Mouse (Mus musculus) inflammation-experienced regulatory T-cells, adult 16 weeks (primary cell): ENCODE data around the gene Cyp21a1. TPM values are rescaled to one million over a fixed set of nuclear protein-coding genes. Genes with fewer than 3 reads are reported as not detected.

Experiments used
- polyA plus RNA-seq: library from polyadenylated mRNA; unstranded; fragments of 100-300 nt; shearing (Covaris generic); gene quantifications from one replicate; pipeline ENCODE4 v1.2.1, GENCODE M21; 2017

The Cyp21a1 gene
- not detected for polyA plus RNA-seq

GRCm38 (mm10) chr17:34804301-34804700, at the start of gene Cyp21a1:
Cyp21a1 (minus strand) TSS chr17:34804561.

GRCm38 (mm10) chr17:34849722-34850516, 45.6 kb upstream of the Cyp21a1 start, which contains the start of the genes Skiv2l and Nelfe:
Skiv2l (minus strand) TSS chr17:34850210.
Nelfe (plus strand) TSS chr17:34850391.

DNA sequence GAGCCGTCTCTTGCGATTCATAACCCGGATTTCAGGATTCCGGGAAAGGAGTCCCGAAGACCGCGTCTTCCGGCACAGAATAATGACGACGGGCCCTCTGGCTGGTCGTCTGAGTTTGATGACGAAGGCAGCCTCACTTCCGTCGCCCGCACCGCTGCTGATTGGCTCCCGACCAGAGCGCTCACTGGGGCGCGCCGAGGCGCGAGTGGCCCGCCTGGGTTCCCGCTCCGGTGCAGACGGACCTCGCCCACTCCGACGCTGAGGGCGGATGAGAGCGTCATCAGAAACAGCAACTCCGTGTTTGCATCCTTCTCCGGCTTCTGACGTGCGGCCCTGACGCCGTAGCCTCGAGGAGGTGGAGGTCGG, 32.5 kb upstream of the Cyp21a1 start, which contains the start of the genes Stk19 and Dxo:
Gene Stk19, minus strand, starts transcription at position 90 of the 366 bp plus-strand sequence.
Gene Dxo, plus strand, starts transcription at position 164 of the 366 bp plus-strand sequence.

Other genes with a start within 250 kb of the Cyp21a1 start
- 0.06 TPM for gene Notch4, start 240.3 kb downstream of the Cyp21a1 start, polyA plus RNA-seq
- gene Gpsm3, start 214.8 kb downstream of the Cyp21a1 start, polyA plus RNA-seq, result 285 TPM
- 12.8 TPM for gene Pbx2, start 213.3 kb downstream of the Cyp21a1 start, polyA plus RNA-seq
- gene Ager, start 206.7 kb downstream of the Cyp21a1 start, polyA plus RNA-seq, result 2.7 TPM
- 115 TPM for gene Rnf5, start 200.9 kb downstream of the Cyp21a1 start, polyA plus RNA-seq
- 32.6 TPM for gene Agpat1, start 200.3 kb downstream of the Cyp21a1 start, polyA plus RNA-seq
- 3.8 TPM for gene Egfl8, start 188.6 kb downstream of the Cyp21a1 start, polyA plus RNA-seq
- 28.1 TPM for gene Ppt2, start 176.1 kb downstream of the Cyp21a1 start, polyA plus RNA-seq
- gene Prrt1, start 175.0 kb downstream of the Cyp21a1 start, polyA plus RNA-seq, result 3.8 TPM
- 5.5 TPM for gene Fkbpl, start 159.8 kb downstream of the Cyp21a1 start, polyA plus RNA-seq
- 95.5 TPM for gene Atf6b, start 157.4 kb downstream of the Cyp21a1 start, polyA plus RNA-seq
- gene Tnxb, start 134.0 kb downstream of the Cyp21a1 start, polyA plus RNA-seq, result not detected
- not detected for gene C4b, start 60.7 kb downstream of the Cyp21a1 start, polyA plus RNA-seq
- 38.5 TPM for gene Stk19, start 32.4 kb upstream of the Cyp21a1 start, polyA plus RNA-seq
- gene Dxo, start 32.5 kb upstream of the Cyp21a1 start, polyA plus RNA-seq, result 96.4 TPM
- gene Skiv2l, start 45.6 kb upstream of the Cyp21a1 start, polyA plus RNA-seq, result 169 TPM
- gene Nelfe, start 45.8 kb upstream of the Cyp21a1 start, polyA plus RNA-seq, result 48.6 TPM
- 1.4 TPM for gene Cfb, start 58.0 kb upstream of the Cyp21a1 start, polyA plus RNA-seq
- gene Zbtb12, start 74.9 kb upstream of the Cyp21a1 start, polyA plus RNA-seq, result 0.66 TPM
- gene Gm20547, start 77.5 kb upstream of the Cyp21a1 start, polyA plus RNA-seq, result not detected
- 3.3 TPM for gene C2, start 93.7 kb upstream of the Cyp21a1 start, polyA plus RNA-seq
- 45.6 TPM for gene Ehmt2, start 93.9 kb upstream of the Cyp21a1 start, polyA plus RNA-seq
- not detected for gene Slc44a4, start 109.9 kb upstream of the Cyp21a1 start, polyA plus RNA-seq
- gene Neu1, start 126.7 kb upstream of the Cyp21a1 start, polyA plus RNA-seq, result 107 TPM
- gene Hspa1b, start 154.7 kb upstream of the Cyp21a1 start, polyA plus RNA-seq, result 15.1 TPM
- gene Gm20481, start 165.4 kb upstream of the Cyp21a1 start, polyA plus RNA-seq, result not detected
- gene Hspa1a, start 167.6 kb upstream of the Cyp21a1 start, polyA plus RNA-seq, result 4.3 TPM
- gene Hspa1l, start 168.1 kb upstream of the Cyp21a1 start, polyA plus RNA-seq, result 0.13 TPM
- gene Lsm2, start 177.3 kb upstream of the Cyp21a1 start, polyA plus RNA-seq, result 60.3 TPM
- gene Vars, start 196.4 kb upstream of the Cyp21a1 start, polyA plus RNA-seq, result 276 TPM
- gene Vwa7, start 212.0 kb upstream of the Cyp21a1 start, polyA plus RNA-seq, result 0.44 TPM
- 4.4 TPM for gene Sapcd1, start 223.5 kb upstream of the Cyp21a1 start, polyA plus RNA-seq
- 1.5 TPM for gene Msh5, start 242.2 kb upstream of the Cyp21a1 start, polyA plus RNA-seq
- gene Clic1, start 245.4 kb upstream of the Cyp21a1 start, polyA plus RNA-seq, result 611 TPM